Comparison of ENCODE assay signal across 17 mouse cellular contexts in the genomic region with DNA sequence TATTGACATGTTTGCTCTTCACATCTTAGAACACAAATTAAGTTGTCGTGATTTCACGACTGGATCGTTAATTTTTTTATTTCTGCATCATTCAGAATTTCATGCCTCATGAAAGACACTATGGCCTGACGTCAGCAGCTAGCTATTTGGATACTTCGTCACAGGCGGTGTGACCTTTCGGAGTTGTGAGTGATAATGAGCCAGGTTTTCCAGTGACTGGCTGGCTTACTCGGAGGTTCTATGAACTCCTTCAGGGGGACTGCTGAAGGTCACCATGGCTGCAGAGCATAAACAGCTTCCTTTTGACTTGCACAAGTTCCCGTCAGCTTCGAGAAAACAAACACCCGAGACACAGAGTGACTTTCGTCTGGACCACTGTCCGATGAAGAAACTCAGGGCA.
DNase-seq lines count a peak whose midpoint lies in the region; ATAC-seq lines count a peak whose summit lies in the region.
"Had no signal": no experiment of that assay in that cellular context is flagged by ENCODE, and none has a peak within 500 bp of the region (broad histone marks: within the 10 kb centered on the region; RNA-seq: fewer than 3 reads in every experiment).

No protein-coding gene starts in this region.

- no peaks in the 10 kb centered on the region for H3K36me3 ChIP-seq in heart, embryonic 12.5 days
- no peaks in the 10 kb centered on the region for H3K36me3 ChIP-seq in forebrain, embryonic 16.5 days (ENCODE audit: control insufficient read depth, insufficient read depth)
- H3K36me3 ChIP-seq in forebrain, embryonic 10.5 days (replicated peaks): no peaks in the 10 kb centered on the region
- H3K36me3 ChIP-seq: midbrain, embryonic 13.5 days had no signal

- H3K4me1 ChIP-seq in heart, embryonic 12.5 days (replicated peaks): peaks cover 17% of the 10 kb centered on the region
- no peaks in the 10 kb centered on the region for H3K4me1 ChIP-seq in forebrain, embryonic 16.5 days (replicated peaks; ENCODE audit: control insufficient read depth, insufficient read depth, low read length)
- no peaks in the 10 kb centered on the region for H3K4me1 ChIP-seq in forebrain, embryonic 10.5 days
- H3K4me1 ChIP-seq: midbrain, embryonic 13.5 days had no signal

- no peak overlapping the region for H3K9ac ChIP-seq in heart, embryonic 12.5 days
- no peak overlapping the region for H3K9ac ChIP-seq in forebrain, embryonic 16.5 days (replicated peaks; ENCODE audit: low read depth, low read length)
- H3K9ac ChIP-seq: liver, postnatal 0 days; midbrain, embryonic 13.5 days had no signal

- ATAC-seq in heart, embryonic 12.5 days (ENCODE audit: insufficient number of reproducible peaks, low FRiP score): peak; percentile 69
- ATAC-seq in forebrain, embryonic 16.5 days: no peak
- ATAC-seq: liver, postnatal 0 days; midbrain, embryonic 13.5 days had no signal

- no peak overlapping the region; the same call in 1 of the 2 replicates for H3K4me2 ChIP-seq in heart, embryonic 12.5 days
- no peak overlapping the region for H3K4me2 ChIP-seq in forebrain, embryonic 16.5 days (ENCODE audit: low read length)
- H3K4me2 ChIP-seq: midbrain, embryonic 13.5 days had no signal

- no peaks in the 10 kb centered on the region for H3K9me3 ChIP-seq in heart, embryonic 12.5 days (replicated peaks)
- H3K9me3 ChIP-seq in forebrain, embryonic 16.5 days (ENCODE audit: control insufficient read depth, low read length): no peaks in the 10 kb centered on the region
- H3K9me3 ChIP-seq in forebrain, embryonic 10.5 days: no peaks in the 10 kb centered on the region
- H3K9me3 ChIP-seq: midbrain, embryonic 13.5 days had no signal

- peak overlapping the region; percentile 23 for H3K27ac ChIP-seq in heart, embryonic 12.5 days (ENCODE audit: poor library complexity, severe bottlenecking)
- no peak overlapping the region for H3K27ac ChIP-seq in forebrain, embryonic 16.5 days (ENCODE audit: low read length)
- H3K27ac ChIP-seq in forebrain, embryonic 10.5 days: no peak overlapping the region
- H3K27ac ChIP-seq: layer of hippocampus, adult 2 months; left cerebral cortex, adult 2 months; macrophage; midbrain, embryonic 13.5 days had no signal

- WGBS in heart, embryonic 12.5 days: 49% methylated on average over 13 of the region's 13 CpGs
- 50% methylated on average over 13 of the region's 13 CpGs for WGBS in forebrain, embryonic 16.5 days
- WGBS in forebrain, embryonic 10.5 days: 83% methylated on average over 13 of the region's 13 CpGs

- intact Hi-C loops in heart, postnatal 36 days (cut with DNase I): no loop called here

- no peaks in the 10 kb centered on the region for H3K27me3 ChIP-seq in heart, embryonic 12.5 days (replicated peaks)
- no peaks in the 10 kb centered on the region for H3K27me3 ChIP-seq in forebrain, embryonic 16.5 days (replicated peaks; ENCODE audit: control insufficient read depth, insufficient read depth, low read length)
- H3K27me3 ChIP-seq in forebrain, embryonic 10.5 days (ENCODE audit: poor library complexity, severe bottlenecking): no peaks in the 10 kb centered on the region
- H3K27me3 ChIP-seq: midbrain, embryonic 13.5 days had no signal

- DNase-seq in adrenal gland, adult (ENCODE audit: inconsistent age in 2 of 2, low spot score in 1 of 2): peak; percentile 27 to 71
- DNase-seq in adrenal gland, adult 18-20 months (ENCODE audit: low spot score in 2 of 2): no peak
- no peak for DNase-seq in heart, postnatal 36 days
- DNase-seq in adrenal gland, postnatal 36 days: peak; percentile 11 to 14
- peak; percentile 17 for DNase-seq in kidney, postnatal 10 days
- DNase-seq in forebrain, embryonic 10.5 days (ENCODE audit: extremely low spot score, low spot score): no peak
- DNase-seq: cerebellum, adult 2 months; liver, postnatal 0 days; right cerebral cortex, postnatal 25 days; thymus, postnatal 4 days had no signal

- H3K4me3 ChIP-seq in heart, embryonic 12.5 days: no peak overlapping the region
- no peak overlapping the region for H3K4me3 ChIP-seq in forebrain, embryonic 16.5 days (replicated peaks; ENCODE audit: low read length)
- H3K4me3 ChIP-seq in forebrain, embryonic 10.5 days: no peak overlapping the region
- H3K4me3 ChIP-seq: layer of hippocampus, adult 2 months; left cerebral cortex, adult 2 months; midbrain, embryonic 13.5 days; myocyte had no signal

Comparison
In these comparisons a context has a peak if more than half of its experiments do, and no peak if none do; other contexts are left out.
1. DNase-seq: peak in adrenal gland, adult (2 of 2), adrenal gland, postnatal 36 days (2 of 2) and kidney, postnatal 10 days (single experiment); none in adrenal gland, adult 18-20 months (0 of 2), heart, postnatal 36 days (0 of 2) and forebrain, embryonic 10.5 days (single experiment).